26 mouse cellular contexts compared by ENCODE assay signal in genomic region chr7:117226294-117226693, GRCm38 (mm10).
DNase-seq lines count a peak whose midpoint lies in the region; ATAC-seq and TF ChIP-seq lines count a peak whose summit lies in the region.
"Had no signal": no experiment of that assay in that cellular context is flagged by ENCODE, and none has a peak within 500 bp of the region (broad histone marks: within the 10 kb centered on the region; RNA-seq: fewer than 3 reads in every experiment).

No protein-coding gene starts in this region.

- no peaks in the 10 kb centered on the region for H3K27me3 ChIP-seq in intestine, embryonic 14.5 days (replicated peaks; ENCODE audit: control insufficient read depth, insufficient read depth, low read length)
- no peaks in the 10 kb centered on the region for H3K27me3 ChIP-seq in intestine, postnatal 0 days (replicated peaks; ENCODE audit: control insufficient read depth, insufficient read depth, low read length)
- H3K27me3 ChIP-seq in kidney, embryonic 16.5 days (ENCODE audit: insufficient read depth, low read length): no peaks in the 10 kb centered on the region
- no peaks in the 10 kb centered on the region for H3K27me3 ChIP-seq in lung, embryonic 14.5 days (ENCODE audit: insufficient read depth, low read length)
- H3K27me3 ChIP-seq: embryonic facial prominence, embryonic 13.5 days; forebrain, embryonic 13.5 days; heart, embryonic 12.5 days; heart, embryonic 15.5 days; hindbrain, embryonic 13.5 days had no signal

- H3K4me1 ChIP-seq in intestine, embryonic 14.5 days (replicated peaks; ENCODE audit: control insufficient read depth, insufficient read depth, low read length): no peaks in the 10 kb centered on the region
- H3K4me1 ChIP-seq in intestine, postnatal 0 days (replicated peaks; ENCODE audit: control insufficient read depth, insufficient read depth, low read length): no peaks in the 10 kb centered on the region
- H3K4me1 ChIP-seq in kidney, embryonic 16.5 days (ENCODE audit: insufficient read depth, low read length): peaks cover 7% of the 10 kb centered on the region; the same call in 1 of the 2 replicates
- H3K4me1 ChIP-seq in lung, embryonic 14.5 days (ENCODE audit: insufficient read depth): no peaks in the 10 kb centered on the region
- H3K4me1 ChIP-seq: embryonic facial prominence, embryonic 13.5 days; forebrain, embryonic 13.5 days; heart, embryonic 15.5 days had no signal

- ATAC-seq in intestine, embryonic 14.5 days (replicated peaks; ENCODE audit: low FRiP score, low TSS enrichment, low read depth): no peak
- no peak for ATAC-seq in intestine, postnatal 0 days
- ATAC-seq in kidney, embryonic 16.5 days (ENCODE audit: low FRiP score, low TSS enrichment): peak; percentile 85
- peak; percentile 59; the same call in 1 of the 2 replicates for ATAC-seq in lung, embryonic 14.5 days (ENCODE audit: insufficient read depth)
- ATAC-seq: CD4-positive, CD25-positive, alpha-beta regulatory T cell, adult 4 months; forebrain, embryonic 13.5 days; forebrain, embryonic 16.5 days; hindbrain, embryonic 16.5 days had no signal

- H3K27ac ChIP-seq in intestine, embryonic 14.5 days (ENCODE audit: low read depth): no peak overlapping the region
- no peak overlapping the region for H3K27ac ChIP-seq in intestine, postnatal 0 days (ENCODE audit: low read depth, low read length)
- no peak overlapping the region for H3K27ac ChIP-seq in kidney, embryonic 16.5 days (ENCODE audit: low read length)
- H3K27ac ChIP-seq in lung, embryonic 14.5 days (ENCODE audit: low read depth): no peak overlapping the region
- H3K27ac ChIP-seq: embryonic facial prominence, embryonic 13.5 days; forebrain, embryonic 10.5 days; forebrain, embryonic 13.5 days; heart, embryonic 15.5 days; hindbrain, embryonic 10.5 days; hindbrain, embryonic 13.5 days had no signal

- H3K9ac ChIP-seq in intestine, embryonic 14.5 days (ENCODE audit: low read length): no peak overlapping the region
- H3K9ac ChIP-seq in intestine, postnatal 0 days (ENCODE audit: low read depth, low read length): no peak overlapping the region
- no peak overlapping the region for H3K9ac ChIP-seq in kidney, embryonic 16.5 days (replicated peaks; ENCODE audit: low read length)
- no peak overlapping the region for H3K9ac ChIP-seq in lung, embryonic 14.5 days
- H3K9ac ChIP-seq: embryonic facial prominence, embryonic 13.5 days; forebrain, embryonic 13.5 days; heart, embryonic 12.5 days; heart, embryonic 15.5 days; hindbrain, embryonic 13.5 days had no signal

- H3K9me3 ChIP-seq in intestine, embryonic 14.5 days (ENCODE audit: control insufficient read depth, low read length): no peaks in the 10 kb centered on the region
- no peaks in the 10 kb centered on the region for H3K9me3 ChIP-seq in intestine, postnatal 0 days (ENCODE audit: control insufficient read depth)
- no peaks in the 10 kb centered on the region for H3K9me3 ChIP-seq in kidney, embryonic 16.5 days (ENCODE audit: low read length)
- H3K9me3 ChIP-seq in lung, embryonic 14.5 days (ENCODE audit: low read depth, low read length): no peaks in the 10 kb centered on the region
- H3K9me3 ChIP-seq: embryonic facial prominence, embryonic 13.5 days; forebrain, embryonic 10.5 days; forebrain, embryonic 13.5 days; heart, embryonic 12.5 days; heart, embryonic 15.5 days; hindbrain, embryonic 10.5 days; hindbrain, embryonic 13.5 days had no signal

- H3K4me2 ChIP-seq in intestine, embryonic 14.5 days (ENCODE audit: low read length): no peak overlapping the region
- no peak overlapping the region for H3K4me2 ChIP-seq in intestine, postnatal 0 days (replicated peaks; ENCODE audit: low read depth)
- no peak overlapping the region for H3K4me2 ChIP-seq in kidney, embryonic 16.5 days (replicated peaks; ENCODE audit: low read depth, low read length)
- no peak overlapping the region for H3K4me2 ChIP-seq in lung, embryonic 14.5 days
- H3K4me2 ChIP-seq: embryonic facial prominence, embryonic 13.5 days; forebrain, embryonic 13.5 days; heart, embryonic 12.5 days; heart, embryonic 15.5 days; hindbrain, embryonic 13.5 days had no signal

- peak; percentile 42 for DNase-seq in intestine, embryonic 14.5 days (ENCODE audit: low spot score)
- no peak for DNase-seq in kidney, postnatal 14 days
- DNase-seq in lung, embryonic 14.5 days: peak; percentile 28
- DNase-seq in lung, postnatal 10 days: no peak
- DNase-seq: adrenal gland, adult 2 months; adrenal gland, postnatal 14 days; cerebellum, adult 11 months; cerebellum, adult 2 months; cerebellum, adult 9-11 months; cerebellum, postnatal 25 days; gastrocnemius, postnatal 10 days; gastrocnemius, postnatal 36 days; heart, postnatal 10 days; heart, postnatal 36 days had no signal

- TF ChIP-seq CTCF in intestine, postnatal 0 days (IDR thresholded peaks at IDR 0.05; ENCODE audit: low read depth): no peak
- TF ChIP-seq CTCF in lung, embryonic 14.5 days (IDR thresholded peaks at IDR 0.05; ENCODE audit: low read depth): no peak

- H3K4me3 ChIP-seq in intestine, embryonic 14.5 days (ENCODE audit: low read depth, low read length): no peak overlapping the region
- no peak overlapping the region for H3K4me3 ChIP-seq in intestine, postnatal 0 days (ENCODE audit: low read depth, low read length)
- no peak overlapping the region for H3K4me3 ChIP-seq in kidney, embryonic 16.5 days (ENCODE audit: low read length)
- H3K4me3 ChIP-seq in lung, embryonic 14.5 days (ENCODE audit: low read depth, low read length): no peak overlapping the region
- H3K4me3 ChIP-seq: embryonic facial prominence, embryonic 13.5 days; forebrain, embryonic 10.5 days; forebrain, embryonic 13.5 days; heart, embryonic 12.5 days; heart, embryonic 15.5 days; hindbrain, embryonic 10.5 days; hindbrain, embryonic 13.5 days had no signal

- H3K36me3 ChIP-seq in intestine, embryonic 14.5 days (ENCODE audit: control insufficient read depth, insufficient read depth, low read length): no peaks in the 10 kb centered on the region
- no peaks in the 10 kb centered on the region for H3K36me3 ChIP-seq in intestine, postnatal 0 days (ENCODE audit: control insufficient read depth, insufficient read depth)
- H3K36me3 ChIP-seq in kidney, embryonic 16.5 days (ENCODE audit: insufficient read depth, low read length): no peaks in the 10 kb centered on the region
- H3K36me3 ChIP-seq in lung, embryonic 14.5 days (ENCODE audit: insufficient read depth): no peaks in the 10 kb centered on the region
- H3K36me3 ChIP-seq: embryonic facial prominence, embryonic 13.5 days; forebrain, embryonic 10.5 days; heart, embryonic 12.5 days; heart, embryonic 15.5 days; hindbrain, embryonic 10.5 days; hindbrain, embryonic 13.5 days had no signal

Comparison
In these comparisons a context has a peak if more than half of its experiments do, and no peak if none do; other contexts are left out.
1. DNase-seq: peak in intestine, embryonic 14.5 days (single experiment) and lung, embryonic 14.5 days (single experiment); none in kidney, postnatal 14 days (single experiment) and lung, postnatal 10 days (single experiment).
2. ATAC-seq: peak in kidney, embryonic 16.5 days (single experiment) and lung, embryonic 14.5 days (single experiment); none in intestine, embryonic 14.5 days (single experiment) and intestine, postnatal 0 days (single experiment).